Mouse (Mus musculus): Measurements from ENCODE around the gene Sppl2b. TPM values are rescaled to one million over a fixed set of nuclear protein-coding genes. Genes with fewer than 3 reads are reported as not detected.
"Not testable (repeated sequence)": the region's sequence is repeated elsewhere in the genome, so short reads cannot be mapped to it uniquely, and the experiment has no call there.

The Sppl2b gene
- polyA plus RNA-seq, 1 experiment from 2014 or later, result 45.2 TPM

GRCm38 (mm10) chr10:80827063-80827869 lies 27.8 kb upstream of the Sppl2b start:
- Histone ChIP-seq H3K36me3 (replicated peaks) (peaks cover 28% of the 10 kb centered on the region), H3K27me3 (replicated peaks; ENCODE audit: low read depth, poor library complexity, severe bottlenecking) (0 out of 2 replicates have a peak, but pooled peaks cover 2% of the 10 kb centered on the region), H3K4me3 (peak overlapping the region; percentile 92), H3K27ac (replicated peaks) (peak overlapping the region; percentile 97), H3K9me3 (no peaks in the 10 kb centered on the region), H3K4me1 (peaks cover 47% of the 10 kb centered on the region)
- WGBS, result 9% methylated on average over 29 of the region's 29 CpGs
- no peak for DNase-seq (ENCODE audit: low spot score)

GRCm38 (mm10) chr10:80827870-80828420 lies 27.1 kb upstream of the Sppl2b start:
- Histone ChIP-seq H3K36me3 (replicated peaks) (peaks cover 28% of the 10 kb centered on the region), H3K27ac (replicated peaks) (no peak overlapping the region), H3K4me3 (peak overlapping the region; percentile 92), H3K9me3 (no peaks in the 10 kb centered on the region), H3K27me3 (replicated peaks; ENCODE audit: low read depth, poor library complexity, severe bottlenecking) (peaks cover 8% of the 10 kb centered on the region; the same call in 1 of the 2 replicates), H3K4me1 (peaks cover 53% of the 10 kb centered on the region)
- DNase-seq (ENCODE audit: low spot score), result no peak
- 87% methylated on average over 10 of the region's 10 CpGs for WGBS

GRCm38 (mm10) chr10:80828587-80828986 lies 26.5 kb upstream of the Sppl2b start:
- H3K9me3 ChIP-seq; H3K27ac ChIP-seq (replicated peaks); DNase-seq (ENCODE audit: low spot score): not testable (repeated sequence)
- H3K4me3 ChIP-seq, result peak overlapping the region; percentile 92
- H3K4me1 ChIP-seq, result peaks cover 60% of the 10 kb centered on the region
- H3K27me3 ChIP-seq (replicated peaks; ENCODE audit: low read depth, poor library complexity, severe bottlenecking), result peaks cover 15% of the 10 kb centered on the region
- WGBS, result 82% methylated on average over 9 of the region's 9 CpGs
- H3K36me3 ChIP-seq (replicated peaks), result peaks cover 28% of the 10 kb centered on the region

GRCm38 (mm10) chr10:80829359-80830278 lies 25.5 kb upstream of the Sppl2b start:
- H3K4me1 ChIP-seq, result peaks cover 63% of the 10 kb centered on the region
- no peak for DNase-seq (ENCODE audit: low spot score)
- H3K4me3 ChIP-seq, result peak overlapping the region; percentile 3; the same call in 1 of the 2 replicates
- H3K9me3 ChIP-seq, result peaks cover 7% of the 10 kb centered on the region
- H3K27me3 ChIP-seq (replicated peaks; ENCODE audit: low read depth, poor library complexity, severe bottlenecking), result peaks cover 25% of the 10 kb centered on the region
- WGBS, result 64% methylated on average over 1 of the region's 1 CpGs
- no peak overlapping the region for H3K27ac ChIP-seq (replicated peaks)
- peaks cover 32% of the 10 kb centered on the region for H3K36me3 ChIP-seq (replicated peaks)

GRCm38 (mm10) chr10:80831136-80831535 lies 23.9 kb upstream of the Sppl2b start:
- peaks cover 74% of the 10 kb centered on the region for H3K4me1 ChIP-seq
- H3K4me3 ChIP-seq, result peak overlapping the region; percentile 1; the same call in 1 of the 2 replicates

GRCm38 (mm10) chr10:80832818-80833217 lies 22.3 kb upstream of the Sppl2b start:
- H3K27ac ChIP-seq (replicated peaks), result no peak overlapping the region
- peaks cover 36% of the 10 kb centered on the region for H3K36me3 ChIP-seq (replicated peaks)
- WGBS, result 64% methylated on average over 7 of the region's 7 CpGs
- peaks cover 83% of the 10 kb centered on the region for H3K4me1 ChIP-seq
- peaks cover 56% of the 10 kb centered on the region for H3K27me3 ChIP-seq (replicated peaks; ENCODE audit: low read depth, poor library complexity, severe bottlenecking)
- 0 out of 2 replicates have a peak overlapping the region, but pooled peaks have one; percentile 8 for H3K4me3 ChIP-seq
- peaks cover 20% of the 10 kb centered on the region for H3K9me3 ChIP-seq
- no peak for DNase-seq (ENCODE audit: low spot score)

More at GRCm38 (mm10) chr10:80831136-80831535, 23.9 kb upstream of the Sppl2b start:
- Histone ChIP-seq H3K27me3 (replicated peaks; ENCODE audit: low read depth, poor library complexity, severe bottlenecking) (peaks cover 40% of the 10 kb centered on the region), H3K9me3 (peaks cover 20% of the 10 kb centered on the region), H3K36me3 (replicated peaks) (peaks cover 38% of the 10 kb centered on the region), H3K27ac (replicated peaks) (no peak overlapping the region)
- 4% methylated on average over 9 of the region's 9 CpGs for WGBS
- DNase-seq (ENCODE audit: low spot score), result peak; percentile 84

- Histone ChIP-seq H3K27me3 (replicated peaks; ENCODE audit: low read depth, poor library complexity, severe bottlenecking) (peaks cover 67% of the 10 kb centered on the region), H3K4me1 (peaks cover 64% of the 10 kb centered on the region), H3K36me3 (replicated peaks) (0 out of 2 replicates have a peak, but pooled peaks cover 10% of the 10 kb centered on the region), H3K27ac (replicated peaks) (no peak overlapping the region), H3K4me3 (peak overlapping the region; percentile 29), H3K9me3 (peaks cover 20% of the 10 kb centered on the region)
- WGBS, result 57% methylated on average over 30 of the region's 30 CpGs
- DNase-seq (ENCODE audit: low spot score), result peak; percentile 38
Measured at GRCm38 (mm10) chr10:80835617-80836016, 19.5 kb upstream of the Sppl2b start.

GRCm38 (mm10) chr10:80836949-80837379 lies 18.1 kb upstream of the Sppl2b start:
- peaks cover 20% of the 10 kb centered on the region for H3K9me3 ChIP-seq
- H3K36me3 ChIP-seq (replicated peaks), result 0 out of 2 replicates have a peak, but pooled peaks cover 10% of the 10 kb centered on the region
- no peak overlapping the region for H3K27ac ChIP-seq (replicated peaks)
- 49% methylated on average over 7 of the region's 7 CpGs for WGBS
- DNase-seq (ENCODE audit: low spot score), result no peak
- H3K4me3 ChIP-seq, result peak overlapping the region; percentile 6; the same call in 1 of the 2 replicates
- H3K4me1 ChIP-seq, result peaks cover 61% of the 10 kb centered on the region
- peaks cover 80% of the 10 kb centered on the region for H3K27me3 ChIP-seq (replicated peaks; ENCODE audit: low read depth, poor library complexity, severe bottlenecking)

GRCm38 (mm10) chr10:80837827-80838226 lies 17.2 kb upstream of the Sppl2b start:
- 0 out of 2 replicates have a peak overlapping the region, but pooled peaks have one; percentile 14 for H3K4me3 ChIP-seq
- 0 out of 2 replicates have a peak, but pooled peaks cover 10% of the 10 kb centered on the region for H3K36me3 ChIP-seq (replicated peaks)
- H3K4me1 ChIP-seq, result peaks cover 54% of the 10 kb centered on the region
- no peak overlapping the region for H3K27ac ChIP-seq (replicated peaks)
- peaks cover 82% of the 10 kb centered on the region for H3K27me3 ChIP-seq (replicated peaks; ENCODE audit: low read depth, poor library complexity, severe bottlenecking)
- 10% methylated on average over 2 of the region's 2 CpGs for WGBS
- peaks cover 20% of the 10 kb centered on the region for H3K9me3 ChIP-seq
- DNase-seq (ENCODE audit: low spot score), result no peak

GRCm38 (mm10) chr10:80838346-80838912 lies 16.6 kb upstream of the Sppl2b start:
- 58% methylated on average over 2 of the region's 2 CpGs for WGBS
- DNase-seq (ENCODE audit: low spot score), result no peak
- peaks cover 82% of the 10 kb centered on the region for H3K27me3 ChIP-seq (replicated peaks; ENCODE audit: low read depth, poor library complexity, severe bottlenecking)
- H3K9me3 ChIP-seq, result peaks cover 20% of the 10 kb centered on the region
- 0 out of 2 replicates have a peak, but pooled peaks cover 10% of the 10 kb centered on the region for H3K36me3 ChIP-seq (replicated peaks)
- H3K4me1 ChIP-seq, result peaks cover 52% of the 10 kb centered on the region
- H3K27ac ChIP-seq (replicated peaks), result no peak overlapping the region
- 0 out of 2 replicates have a peak overlapping the region, but pooled peaks have one; percentile 14 for H3K4me3 ChIP-seq

GRCm38 (mm10) chr10:80839848-80840247 lies 15.2 kb upstream of the Sppl2b start:
- Histone ChIP-seq H3K27me3 (replicated peaks; ENCODE audit: low read depth, poor library complexity, severe bottlenecking) (peaks cover 82% of the 10 kb centered on the region), H3K36me3 (replicated peaks) (0 out of 2 replicates have a peak, but pooled peaks cover 3% of the 10 kb centered on the region), H3K27ac (replicated peaks) (no peak overlapping the region), H3K4me3 (no peak overlapping the region), H3K9me3 (peaks cover 11% of the 10 kb centered on the region), H3K4me1 (peaks cover 55% of the 10 kb centered on the region)
- no peak for DNase-seq (ENCODE audit: low spot score)
- WGBS, result 70% methylated on average over 6 of the region's 6 CpGs
